Mouse (Mus musculus): ENCODE measurements around the gene Xrcc6.

DNA sequence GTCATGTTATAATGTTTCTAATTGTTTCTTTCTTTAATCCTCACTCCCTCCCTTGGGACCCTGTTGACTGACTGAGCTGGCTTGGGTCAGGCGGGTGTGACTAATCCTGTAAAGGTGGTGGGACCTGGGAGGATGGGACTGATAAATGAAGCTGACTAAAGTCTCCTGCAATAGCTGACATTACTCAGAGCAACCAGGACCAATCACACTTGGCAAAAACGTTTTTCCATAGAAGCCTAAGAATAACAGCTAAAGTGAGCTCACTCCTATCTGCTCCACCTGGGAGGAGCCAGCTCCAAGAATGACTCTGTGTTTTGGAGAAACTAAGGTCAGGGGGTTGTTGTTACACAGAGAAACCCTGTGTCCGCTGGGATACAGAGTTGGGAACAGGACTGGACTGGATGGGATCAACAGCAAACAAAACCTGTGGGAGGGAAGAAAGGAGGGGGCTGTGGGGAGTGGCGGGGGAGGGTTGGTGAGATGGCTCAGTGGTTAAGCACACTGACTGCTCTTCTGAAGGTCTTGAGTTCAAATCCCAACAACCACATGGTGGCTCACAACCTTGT lies 22.6 kb upstream of the Xrcc6 start:
- TF ChIP-seq CTCF (IDR thresholded peaks at IDR 0.05; ENCODE audit: extremely low read depth, insufficient read depth, low read length): no peak
- no peak for TF ChIP-seq POLR2A (IDR thresholded peaks at IDR 0.05; ENCODE audit: extremely low read depth, insufficient read depth, low read length)

All from cortical plate, adult 2 months (tissue).